Mouse (Mus musculus) midbrain, postnatal 0 days (tissue): ENCODE measurements around the gene Golga7b. TPM values are rescaled to one million over a fixed set of nuclear protein-coding genes. Genes with fewer than 3 reads are reported as not detected.

Experiments used
- ATAC-seq: fragments of 200-750 bp; cut with Nextera tagmentation; 2 replicates; pipeline ENCODE4 v1.8.0; 2017; ENCODE audit warnings: moderate number of reproducible peaks, mild to moderate bottlenecking, moderate TSS enrichment, moderate library complexity; ENCODE audit not compliant: low FRiP score
- DNase-seq: peaks from one replicate; pipeline ENCODE4 v3.0.0-alpha.2; 2015; ENCODE audit warnings: low spot score
- H3K27ac ChIP-seq: fragments of 300-500 bp; sonication (generic); 2 replicates; pipeline ENCODE4 v1.5.1; 2014; ENCODE audit warnings: low read depth, mild to moderate bottlenecking, low read length, mixed read lengths
- H3K27me3 ChIP-seq: fragments of 300-500 bp; sonication (generic); 2 replicates; pipeline ENCODE4 v1.6.1; 2014; ENCODE audit warnings: low read length, control low read depth, mixed read lengths; ENCODE audit not compliant: insufficient read depth
- H3K36me3 ChIP-seq: fragments of 300-500 bp; sonication (generic); 2 replicates; pipeline ENCODE4 v1.6.1; 2014; ENCODE audit warnings: low read length, control low read depth, mixed read lengths; ENCODE audit not compliant: insufficient read depth
- H3K4me1 ChIP-seq: fragments of 300-500 bp; sonication (generic); 2 replicates; pipeline ENCODE4 v1.6.1; 2014; ENCODE audit warnings: mild to moderate bottlenecking, control low read depth, antibody characterized with exemption, low read length, mixed read lengths; ENCODE audit not compliant: insufficient read depth
- H3K4me2 ChIP-seq: fragments of 300-500 bp; sonication (generic); 2 replicates; pipeline ENCODE4 v1.6.1; 2014; ENCODE audit warnings: low read depth, mild to moderate bottlenecking, low read length, mixed read lengths; ENCODE audit not compliant: poor library complexity, severe bottlenecking
- H3K4me3 ChIP-seq: fragments of 300-500 bp; sonication (generic); 2 replicates; pipeline ENCODE4 v1.5.1; 2014; ENCODE audit warnings: low read depth, mild to moderate bottlenecking, low read length, moderate library complexity
- H3K9ac ChIP-seq: fragments of 300-500 bp; sonication (generic); replicated peaks from 2 replicates; pipeline ENCODE4 v1.6.1; 2014; ENCODE audit warnings: mild to moderate bottlenecking, low read length, moderate library complexity, mixed read lengths; ENCODE audit not compliant: poor library complexity, severe bottlenecking
- H3K9me3 ChIP-seq: fragments of 300-500 bp; sonication (generic); 2 replicates; pipeline ENCODE4 v1.6.1; 2016; ENCODE audit warnings: low read length, control low read depth
- CTCF ChIP-seq: IDR thresholded peaks from 2 replicates; pipeline ENCODE4 v1.5.1; 2016; ENCODE audit warnings: antibody characterized with exemption, mild to moderate bottlenecking
- WGBS: fragments of 180-500 bp; shearing (Covaris S2); extraction: QIAGEN DNeasy Blood & Tissue Kit; methylation state at CpG from one replicate; pipeline ENCODE4 v1.1.7; 2014; 5-methylcytosine and 5-hydroxymethylcytosine counted together
- polyA plus RNA-seq: library from polyadenylated mRNA; unstranded; fragments of >200 nt; fragmentation: Nextera tagmentation; extraction: Ambion mirVana; gene quantifications from 2 replicates; pipeline ENCODE4 v1.2.1, GENCODE M21; 2015
- total RNA-seq: library from RNA; depleted of rRNA; stranded (reverse); fragments of >200 nt; gene quantifications from 2 replicates; pipeline ENCODE4 v1.2.3, GENCODE M21; 2014; rRNA removed

Gene Golga7b
- 92.0 and 92.8 TPM in 2 replicates for total RNA-seq
- 68.9 and 70.3 TPM in 2 replicates for polyA plus RNA-seq

- Histone ChIP-seq H3K9me3 (no peaks in the 10 kb centered on the region), H3K4me3 (no peak within 1 kb of the TSS), H3K36me3 (no peaks in the 10 kb centered on the region), H3K4me1 (no peaks in the 10 kb centered on the region), H3K27me3 (no peaks in the 10 kb centered on the region), H3K27ac (no peak within 1 kb of the TSS), H3K9ac (no peak within 1 kb of the TSS), H3K4me2 (no peak within 1 kb of the TSS)
- ATAC-seq (no peak), DNase-seq (no peak)
- WGBS, result 89% methylated on average over 3 of the region's 3 CpGs
- TF ChIP-seq CTCF, result no peak
These were observed at the start of gene Golga7b for GRCm38 (mm10) chr19:42247519-42247918. Golga7b (plus strand) TSS chr19:42247574.

- DNase-seq, result no peak
- no peak overlapping the region for H3K27ac ChIP-seq
- TF ChIP-seq CTCF, result no peak
- ATAC-seq, result no peak
- H3K4me3 ChIP-seq, result no peak overlapping the region
- H3K9me3 ChIP-seq, result no peaks in the 10 kb centered on the region
- H3K36me3 ChIP-seq, result 0 out of 2 replicates have a peak, but pooled peaks cover 3% of the 10 kb centered on the region
- peaks cover 46% of the 10 kb centered on the region for H3K27me3 ChIP-seq
- WGBS, result 44% methylated on average over 11 of the region's 11 CpGs
- H3K9ac ChIP-seq, result no peak overlapping the region
- no peak overlapping the region for H3K4me2 ChIP-seq
- H3K4me1 ChIP-seq, result no peaks in the 10 kb centered on the region
These were observed 49.3 kb upstream of the Golga7b start for GRCm38 (mm10) chr19:42198026-42198425.

- ATAC-seq (no peak), DNase-seq (no peak)
- no peak for TF ChIP-seq CTCF
- Histone ChIP-seq H3K36me3 (no peaks in the 10 kb centered on the region), H3K27me3 (peaks cover 57% of the 10 kb centered on the region), H3K4me1 (no peaks in the 10 kb centered on the region), H3K4me3 (peak within 1 kb of the TSS; percentile 29), H3K27ac (no peak within 1 kb of the TSS), H3K9me3 (no peaks in the 10 kb centered on the region), H3K4me2 (peak within 1 kb of the TSS; percentile 46), H3K9ac (peak within 1 kb of the TSS; percentile 19; the same call in 1 of the 2 replicates)
- under 1% methylated on average over 60 of the region's 60 CpGs for WGBS
These were observed 45.5 kb upstream of the Golga7b start, which contains the start of gene Sfrp5 for GRCm38 (mm10) chr19:42201696-42202381. Sfrp5 (minus strand) TSS chr19:42202252.

GRCm38 (mm10) chr19:42202467-42202866 is 44.9 kb upstream of the Golga7b start:
- no peaks in the 10 kb centered on the region for H3K4me1 ChIP-seq
- WGBS, result 39% methylated on average over 8 of the region's 8 CpGs
- H3K27me3 ChIP-seq, result peaks cover 57% of the 10 kb centered on the region
- TF ChIP-seq CTCF, result no peak
- H3K27ac ChIP-seq, result no peak overlapping the region
- H3K9ac ChIP-seq, result no peak overlapping the region
- H3K4me3 ChIP-seq, result no peak overlapping the region
- H3K9me3 ChIP-seq, result no peaks in the 10 kb centered on the region
- DNase-seq (no peak), ATAC-seq (no peak)
- no peak overlapping the region; the same call in 1 of the 2 replicates for H3K4me2 ChIP-seq
- H3K36me3 ChIP-seq, result no peaks in the 10 kb centered on the region

GRCm38 (mm10) chr19:42204306-42204705 is 43.1 kb upstream of the Golga7b start:
- H3K9me3 ChIP-seq, result no peaks in the 10 kb centered on the region
- no peak overlapping the region for H3K27ac ChIP-seq
- 88% methylated on average over 4 of the region's 4 CpGs for WGBS
- no peak overlapping the region for H3K9ac ChIP-seq
- peaks cover 47% of the 10 kb centered on the region for H3K27me3 ChIP-seq
- ATAC-seq (no peak), DNase-seq (no peak)
- no peaks in the 10 kb centered on the region for H3K4me1 ChIP-seq
- no peak overlapping the region for H3K4me3 ChIP-seq
- H3K4me2 ChIP-seq, result no peak overlapping the region
- no peaks in the 10 kb centered on the region for H3K36me3 ChIP-seq
- TF ChIP-seq CTCF, result no peak

- H3K27me3 ChIP-seq, result peaks cover 38% of the 10 kb centered on the region
- TF ChIP-seq CTCF, result no peak
- WGBS, result 84% methylated on average over 8 of the region's 8 CpGs
These were observed 42.2 kb upstream of the Golga7b start for GRCm38 (mm10) chr19:42205201-42205600.

More at GRCm38 (mm10) chr19:42205201-42205600, 42.2 kb upstream of the Golga7b start:
- DNase-seq (no peak), ATAC-seq (no peak)
- H3K36me3 ChIP-seq, result no peaks in the 10 kb centered on the region
- no peak overlapping the region for H3K4me3 ChIP-seq
- H3K9ac ChIP-seq, result no peak overlapping the region
- H3K4me1 ChIP-seq, result no peaks in the 10 kb centered on the region
- no peak overlapping the region for H3K4me2 ChIP-seq
- H3K27ac ChIP-seq, result no peak overlapping the region
- H3K9me3 ChIP-seq, result no peaks in the 10 kb centered on the region
